Mouse (Mus musculus) lung, adult 2 months (tissue): ENCODE measurements around the gene Ncoa7. TPM values are rescaled to one million over a fixed set of nuclear protein-coding genes. Genes with fewer than 3 reads are reported as not detected.
A peak's percentile ranks its signal among the peaks of the same experiment; 100 is the strongest.

Experiments used
- DNase-seq: peaks from one replicate; pipeline ENCODE4 v3.0.0; 2022
- H3K4me1 ChIP-seq: fragments of 200-500 bp; 2 replicates; pipeline ENCODE4 v1.6.1; 2011; ENCODE audit warnings: low read length; ENCODE audit not compliant: control insufficient read depth, insufficient read depth
- H3K4me3 ChIP-seq: fragments of 200-500 bp; replicated peaks from 2 replicates; pipeline ENCODE3; 2011; ENCODE audit warnings: low read depth, mild to moderate bottlenecking, control low read depth, low read length; ENCODE audit errors: extremely low read depth
- CTCF ChIP-seq: fragments of 200-500 bp; IDR thresholded peaks from 2 replicates; pipeline ENCODE4 v1.5.1; 2011; ENCODE audit warnings: mild to moderate bottlenecking, low read length, control low read depth; ENCODE audit not compliant: insufficient read depth
- POLR2A ChIP-seq: fragments of 200-500 bp; IDR thresholded peaks from 2 replicates; pipeline ENCODE4 v1.6.1; 2011; ENCODE audit warnings: low read depth, mild to moderate bottlenecking, control low read depth, low read length, borderline replicate concordance; ENCODE audit errors: extremely low read depth
- WGBS: fragments of 180-500 bp; shearing (Covaris S2); methylation state at CpG from one replicate; pipeline ENCODE4 v1.1.7; 2018; 5-methylcytosine and 5-hydroxymethylcytosine counted together
- polyA plus RNA-seq: library from polyadenylated mRNA; depleted of rRNA; stranded (reverse); fragments of >200 nt; gene quantifications from 2 replicates; pipeline ENCODE4 v1.2.3, GENCODE M21; 2012; rRNA removed

Ncoa7 gene
- polyA plus RNA-seq, 1 experiment, result 4.6 TPM

DNA sequence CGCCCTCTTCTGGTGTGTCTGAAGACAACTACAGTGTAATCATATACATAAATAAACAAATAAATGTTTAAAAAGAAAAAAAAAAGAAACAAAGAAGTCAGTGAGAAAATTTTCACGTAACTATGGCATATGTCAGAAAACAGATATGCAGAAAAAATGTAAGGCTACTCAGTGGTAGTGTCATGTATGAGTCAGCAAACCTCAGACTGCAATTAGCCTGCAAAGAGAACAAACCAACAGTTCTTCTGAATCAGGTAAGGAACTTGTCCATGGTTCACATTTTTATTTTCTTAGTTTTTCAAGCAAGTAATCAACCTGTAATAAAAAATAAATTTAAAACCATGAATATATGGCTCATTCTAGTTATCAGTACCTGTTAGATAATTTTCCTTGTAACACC is 195.0 kb downstream of the Ncoa7 start:
- TF ChIP-seq CTCF, result no peak
- TF ChIP-seq POLR2A, result no peak
- Histone ChIP-seq H3K4me3 (no peak overlapping the region), H3K4me1 (no peaks in the 10 kb centered on the region)
- 73% methylated on average over 2 of the region's 2 CpGs for WGBS
- no peak for DNase-seq

DNA sequence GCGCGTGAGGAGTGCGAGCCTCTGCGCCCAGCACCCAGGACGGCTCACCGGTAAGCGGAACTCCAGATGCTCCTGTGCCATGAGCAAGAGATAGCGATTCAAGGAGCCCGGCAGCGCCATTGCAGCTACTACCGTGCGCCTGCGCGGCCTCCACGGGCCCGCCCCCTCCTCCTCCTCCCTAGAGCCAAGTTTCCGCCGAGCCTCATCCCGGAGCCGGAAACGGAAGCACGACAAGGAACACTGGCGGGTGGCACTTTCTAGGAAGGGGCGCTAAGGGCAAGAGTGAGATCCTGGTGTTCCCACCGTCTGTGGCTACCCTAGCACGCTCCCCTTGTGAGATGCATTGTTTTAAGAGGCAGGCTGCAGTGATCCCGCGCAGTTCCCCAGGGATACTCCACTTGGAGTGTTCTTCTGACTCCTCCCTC is 202.6 kb downstream of the Ncoa7 start, which contains the start of gene Trmt11:
Gene Trmt11, minus strand, starts transcription at position 208 of the 425 bp plus-strand sequence.
- TF ChIP-seq CTCF, result no peak
- peak; percentile 91; the same call in 1 of the 2 replicates for TF ChIP-seq POLR2A
- under 1% methylated on average over 28 of the region's 28 CpGs for WGBS
- no peaks in the 10 kb centered on the region; the same call in 1 of the 2 replicates for H3K4me1 ChIP-seq
- DNase-seq, result peak; percentile 88
- H3K4me3 ChIP-seq, result peak within 1 kb of the TSS; percentile 82

DNA sequence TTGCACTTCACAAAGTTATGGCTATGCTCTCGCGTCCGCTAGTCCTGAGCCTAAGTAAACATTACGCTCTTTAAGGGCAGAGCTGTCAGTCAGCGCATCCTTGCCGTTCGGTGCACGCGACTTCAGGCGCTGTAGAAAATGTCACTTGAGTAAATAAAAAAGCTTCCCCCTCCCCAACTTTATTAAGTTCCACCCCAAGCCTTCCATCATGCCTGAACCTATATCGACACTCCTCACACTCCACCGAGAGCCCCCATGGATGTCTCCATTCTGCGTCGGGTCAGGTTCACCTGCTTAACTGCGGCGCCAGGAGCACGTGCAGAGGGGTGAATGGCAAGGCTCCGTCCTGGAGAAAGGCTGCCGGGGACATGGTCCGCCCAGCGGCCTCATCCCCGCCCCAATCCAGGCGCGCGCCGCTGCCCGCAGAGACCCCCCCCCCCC is 203.0 kb downstream of the Ncoa7 start:
- Histone ChIP-seq H3K4me3 (peak overlapping the region; percentile 82), H3K4me1 (no peaks in the 10 kb centered on the region; the same call in 1 of the 2 replicates)
- no peak for DNase-seq
- TF ChIP-seq POLR2A (no peak), CTCF (no peak)
- under 1% methylated on average over 27 of the region's 27 CpGs for WGBS

DNA sequence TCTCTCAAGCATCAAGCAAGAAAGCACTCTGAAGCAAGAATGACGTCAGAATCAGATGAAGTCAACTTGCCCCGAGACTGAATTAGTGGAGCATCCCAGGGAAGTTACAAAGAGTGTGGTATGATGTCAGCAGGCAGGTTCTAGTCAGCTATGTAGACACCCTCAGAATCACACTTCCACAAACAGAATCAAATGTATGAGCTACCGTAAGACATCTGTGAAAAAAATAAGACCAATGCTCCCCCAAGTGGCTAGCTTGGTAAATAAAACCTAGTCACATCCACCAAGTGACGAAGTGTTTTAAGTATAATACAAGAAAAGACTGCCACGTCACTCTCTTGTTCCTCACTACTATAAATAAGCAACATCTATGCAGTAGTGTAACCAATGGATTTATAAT is 216.1 kb downstream of the Ncoa7 start:
- Histone ChIP-seq H3K4me1 (no peaks in the 10 kb centered on the region), H3K4me3 (no peak overlapping the region)
- no peak for DNase-seq
- WGBS, result 57% methylated on average over 5 of the region's 5 CpGs
- TF ChIP-seq CTCF (no peak), POLR2A (no peak)

DNA sequence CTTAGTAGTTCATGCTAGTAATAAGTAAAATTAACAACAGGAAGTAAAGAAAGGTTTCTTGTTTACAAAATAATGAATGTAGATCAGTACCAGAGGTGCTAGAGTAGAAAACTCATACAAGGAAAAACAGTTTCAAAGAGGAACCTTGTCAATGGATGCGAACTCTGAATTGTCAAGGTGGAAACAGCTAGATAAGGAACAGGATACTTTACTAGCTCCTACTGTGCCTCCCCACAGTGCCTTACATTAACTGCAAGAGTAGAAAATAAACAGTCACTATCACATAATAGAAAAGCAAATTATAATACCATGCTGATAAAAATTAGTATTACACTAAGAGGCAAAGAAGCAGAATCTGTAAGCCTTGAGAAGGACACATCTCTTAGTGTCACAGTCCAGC is 217.4 kb downstream of the Ncoa7 start:
- no peaks in the 10 kb centered on the region for H3K4me1 ChIP-seq
- H3K4me3 ChIP-seq, result no peak overlapping the region
- no peak for DNase-seq
- WGBS, result 93% methylated on average over 1 of the region's 1 CpGs
- TF ChIP-seq POLR2A, result no peak
- TF ChIP-seq CTCF, result no peak

Other genes starting within 250 kb of the Ncoa7 start
- gene Trmt11, start 202.6 kb downstream of the Ncoa7 start, polyA plus RNA-seq, result 1.3 and 1.6 TPM in 2 replicates
- 7.9 and 8.3 TPM in 2 replicates for gene Hint3, start 173.7 kb downstream of the Ncoa7 start, polyA plus RNA-seq
- gene Hey2, start 39.5 kb upstream of the Ncoa7 start, polyA plus RNA-seq, result 7.3 and 8.5 TPM in 2 replicates